Mouse (Mus musculus): Measurements from ENCODE around the gene Hist1h1b. TPM values are rescaled to one million over a fixed set of nuclear protein-coding genes. Genes with fewer than 3 reads are reported as not detected.
A peak's percentile ranks its signal among the peaks of the same experiment; 100 is the strongest.
"Not testable (repeated sequence)": the region's sequence is repeated elsewhere in the genome, so short reads cannot be mapped to it uniquely, and the experiment has no call there.

The Hist1h1b gene
- 100 to 1,000 TPM; 295 to 307 TPM for total RNA-seq (2021)

DNA sequence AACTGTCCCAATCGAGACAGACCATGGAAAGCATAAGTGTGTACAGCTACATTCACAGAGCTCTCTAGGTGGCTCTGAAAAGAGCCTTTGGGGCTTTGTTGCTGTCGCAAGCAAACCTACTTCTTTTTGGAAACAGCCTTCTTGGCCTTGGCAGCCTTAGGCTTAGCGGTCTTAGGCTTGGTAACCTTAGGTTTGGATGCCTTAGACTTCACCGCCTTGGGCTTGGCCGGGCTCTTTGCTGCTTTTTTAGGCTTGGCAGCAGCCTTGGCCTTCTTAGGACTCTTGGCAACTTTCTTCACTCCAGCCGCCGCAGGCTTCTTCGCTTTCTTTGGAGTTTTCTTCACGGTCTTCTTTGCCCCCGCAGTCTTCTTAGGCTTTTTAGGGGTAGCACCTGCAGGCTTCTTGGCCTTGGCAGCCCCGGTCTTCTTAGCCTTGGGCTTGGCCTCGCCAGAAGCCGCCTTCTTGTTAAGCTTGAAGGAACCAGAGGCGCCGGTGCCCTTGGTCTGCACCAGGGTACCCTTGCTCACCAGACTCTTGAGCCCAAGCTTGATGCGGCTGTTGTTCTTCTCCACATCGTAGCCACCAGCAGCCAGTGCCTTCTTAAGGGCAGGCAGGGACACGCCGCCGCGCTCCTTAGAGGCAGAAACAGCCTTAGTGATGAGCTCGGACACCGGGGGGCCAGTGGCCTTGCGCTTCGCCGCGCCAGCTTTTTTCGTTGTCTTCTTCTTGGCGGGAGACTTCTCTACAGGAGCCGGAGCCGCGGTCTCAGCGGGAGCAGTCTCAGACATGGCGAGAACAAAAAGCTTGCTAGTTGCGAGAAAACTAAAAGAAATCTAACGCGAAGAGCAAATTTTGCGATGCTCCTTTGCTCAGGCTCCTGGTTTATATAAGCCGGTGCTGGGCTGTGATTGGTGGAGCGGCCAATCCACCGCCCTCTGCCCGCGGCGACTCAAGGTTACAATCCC lies at the start of gene Hist1h1b:
Hist1h1b (minus strand) TSS at position 859 of the 965 bp plus-strand sequence.
- peak; percentile 72 for DNase-seq

DNA sequence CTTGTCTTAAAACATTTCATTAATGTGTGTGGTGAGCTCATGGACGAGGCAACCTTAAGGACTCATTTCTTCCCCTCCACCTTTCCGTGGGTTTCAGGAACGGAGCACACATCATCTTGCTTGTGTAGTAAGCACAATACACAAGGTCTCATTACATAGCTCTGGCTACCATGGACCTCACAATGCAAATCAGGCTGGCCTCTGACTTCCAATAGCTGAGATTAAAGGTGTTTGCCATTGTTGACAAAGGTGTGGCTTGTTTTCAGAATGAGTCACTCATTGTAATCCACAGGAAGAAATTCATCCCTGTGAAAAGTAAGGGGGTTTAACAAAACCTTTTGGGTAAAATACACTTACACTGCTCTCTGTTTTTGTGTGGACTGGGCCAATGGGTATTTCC lies 48.1 kb upstream of the Hist1h1b start:
- no peak for DNase-seq

DNA sequence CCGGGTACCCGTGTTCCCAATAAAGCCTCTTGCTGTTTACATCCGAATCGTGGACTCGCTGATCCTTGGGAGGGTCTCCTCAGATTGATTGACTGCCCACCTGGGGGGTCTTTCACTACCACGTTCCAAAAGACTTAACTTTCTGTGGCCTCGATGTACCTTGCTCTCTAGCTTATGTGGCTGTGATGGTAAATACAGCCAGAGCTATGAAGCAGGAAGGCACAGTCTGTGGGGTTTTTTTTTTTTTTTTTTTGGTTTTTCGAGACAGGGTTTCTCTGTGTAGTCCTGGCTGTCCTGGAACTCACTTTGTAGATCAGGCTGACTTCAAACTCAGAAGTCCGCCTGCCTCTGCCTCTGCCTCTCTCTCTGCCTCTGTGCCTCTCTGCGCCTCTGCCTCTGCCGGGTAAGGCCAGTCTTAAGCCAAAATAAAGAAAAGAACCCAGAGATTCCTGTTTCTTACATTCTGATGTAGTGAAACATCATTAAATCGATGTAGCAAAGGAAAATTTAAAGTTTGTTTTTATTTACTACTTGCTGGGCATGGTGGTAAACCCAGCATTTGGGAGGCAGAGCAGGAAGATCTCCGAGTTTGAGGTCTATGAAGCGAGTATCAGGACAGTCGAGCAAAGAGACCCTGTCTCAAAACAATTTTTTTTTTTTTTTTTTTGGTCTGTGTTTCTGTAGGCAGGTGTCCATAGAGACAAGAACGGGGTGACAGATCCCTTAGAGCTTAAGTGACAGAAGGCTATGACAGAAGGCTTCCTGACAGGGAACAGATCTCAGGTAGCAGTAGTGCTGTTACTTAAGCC lies 39.9 kb upstream of the Hist1h1b start:
- not testable (repeated sequence) for DNase-seq

DNA sequence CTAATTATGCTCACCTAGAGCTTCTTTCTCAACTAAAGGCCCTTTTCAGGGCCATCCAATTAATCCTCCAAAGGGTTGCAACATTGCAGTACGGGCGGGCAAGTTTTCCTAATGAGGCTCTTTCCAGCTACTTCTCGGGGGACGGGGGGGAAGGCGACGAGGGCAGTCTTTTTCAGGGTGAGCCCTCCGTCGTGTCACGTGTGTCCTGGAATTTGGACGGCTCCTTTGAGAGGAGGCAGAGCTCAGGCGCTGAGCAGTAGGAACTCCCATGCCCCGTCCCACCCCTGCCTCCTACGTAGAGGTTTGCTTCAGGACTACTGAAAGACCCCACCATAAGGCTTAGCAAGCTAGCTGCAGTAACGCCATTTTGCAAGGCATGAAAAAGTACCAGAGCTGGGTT lies 31.7 kb upstream of the Hist1h1b start:
- not testable (repeated sequence) for DNase-seq

DNA sequence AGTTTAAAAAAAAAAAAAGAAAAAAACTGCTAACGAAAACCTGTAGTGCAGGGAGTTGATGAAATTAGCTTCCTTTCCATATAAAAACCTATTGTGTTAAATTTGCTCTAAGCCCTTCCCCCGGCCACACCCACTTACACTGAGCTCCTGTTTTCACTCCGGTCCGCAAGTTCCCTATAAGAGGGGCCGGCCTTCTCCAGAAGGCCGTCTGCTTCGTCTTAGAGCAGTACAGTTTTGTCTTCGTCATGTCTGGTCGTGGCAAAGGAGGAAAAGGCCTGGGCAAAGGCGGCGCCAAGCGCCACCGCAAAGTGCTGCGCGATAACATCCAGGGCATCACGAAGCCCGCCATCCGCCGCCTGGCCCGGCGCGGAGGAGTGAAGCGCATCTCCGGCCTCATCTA lies 31.1 kb upstream of the Hist1h1b start, which contains the start of gene Hist1h4m:
Hist1h4m (plus strand) TSS at position 208 of the 400 bp plus-strand sequence.
- DNase-seq, result peak; percentile 21

DNA sequence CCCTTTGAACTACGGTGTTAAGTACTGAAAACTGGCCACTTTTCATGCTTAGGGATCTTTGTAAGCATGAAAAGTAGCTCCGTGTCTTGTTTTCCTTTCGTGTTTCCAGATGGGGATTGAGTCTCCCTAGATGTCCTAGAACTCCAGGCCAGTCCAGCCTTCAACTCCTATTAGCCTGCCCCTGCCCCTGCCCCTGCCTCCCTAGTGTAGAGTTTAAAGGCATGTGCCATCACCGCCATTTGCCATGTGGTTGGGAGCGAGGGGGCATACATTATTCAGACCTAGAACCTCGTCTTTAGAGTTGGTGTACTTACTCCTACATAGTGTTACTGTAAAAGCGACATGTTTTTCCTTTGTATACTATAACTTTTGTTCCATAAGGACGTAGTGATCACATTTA lies 30.6 kb upstream of the Hist1h1b start:
- not testable (repeated sequence) for DNase-seq

DNA sequence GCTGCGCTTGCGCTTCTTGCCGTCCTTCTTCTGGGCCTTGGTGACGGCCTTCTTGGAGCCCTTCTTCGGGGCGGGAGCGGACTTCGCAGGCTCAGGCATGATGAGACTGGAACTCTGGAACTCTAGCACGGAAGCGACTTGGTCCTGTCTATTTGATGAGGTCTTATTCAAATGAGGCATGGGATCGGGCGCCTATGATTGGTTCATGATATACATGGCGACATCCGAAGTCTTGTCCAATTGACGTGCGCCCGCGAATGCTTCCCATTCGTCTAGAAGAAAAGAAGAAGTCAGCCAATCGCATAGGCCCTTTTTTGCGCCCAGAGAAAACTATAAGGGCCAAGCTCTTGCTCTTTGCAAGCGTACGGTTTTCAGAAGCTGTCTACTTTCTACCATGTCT lies 29.6 kb upstream of the Hist1h1b start, which contains the start of the genes Hist1h2bq and Hist1h2ao:
Hist1h2bq (minus strand) TSS at position 125 of the 400 bp plus-strand sequence.
Hist1h2ao (plus strand) TSS at position 393 of the 400 bp plus-strand sequence.
- DNase-seq, result not testable (repeated sequence)

DNA sequence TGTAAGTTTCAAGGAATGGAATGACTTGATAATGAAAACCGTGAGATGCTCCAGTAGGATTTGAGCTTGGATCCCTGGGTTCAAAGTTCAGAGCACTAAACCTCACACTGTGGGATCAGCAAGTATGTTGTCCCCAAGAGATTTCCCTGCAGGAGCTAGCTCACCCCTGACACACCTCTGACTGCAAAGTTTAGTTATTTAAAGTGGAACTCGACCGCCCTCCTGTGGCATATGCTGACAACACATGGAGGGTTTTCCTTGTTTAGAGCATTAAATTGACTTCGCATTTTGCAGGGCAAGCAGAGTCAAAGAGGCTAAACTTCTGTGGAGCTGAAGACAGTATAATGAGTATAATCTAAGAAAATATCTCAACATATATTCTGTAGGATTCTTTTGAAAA lies 22.6 kb upstream of the Hist1h1b start:
- DNase-seq, result not testable (repeated sequence)

DNA sequence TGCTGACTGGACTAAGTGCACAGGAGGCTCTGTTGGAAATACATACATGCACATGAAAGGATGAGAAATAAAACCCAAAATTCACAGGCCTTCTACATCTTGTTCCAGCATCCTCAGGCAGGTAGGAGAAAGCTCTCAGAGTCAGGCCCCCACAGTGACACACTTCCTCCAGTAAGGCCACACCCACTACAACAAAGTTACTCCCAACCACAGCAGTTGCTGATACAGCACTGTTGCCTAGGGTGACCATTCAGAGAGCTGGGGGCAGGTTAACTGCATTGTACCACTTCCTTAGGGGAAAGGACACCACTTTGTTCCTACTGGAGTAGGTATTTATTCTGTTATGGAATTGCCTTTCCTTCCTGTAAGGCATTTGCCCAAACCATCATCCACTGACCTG lies 16.7 kb upstream of the Hist1h1b start:
- not testable (repeated sequence) for DNase-seq

DNA sequence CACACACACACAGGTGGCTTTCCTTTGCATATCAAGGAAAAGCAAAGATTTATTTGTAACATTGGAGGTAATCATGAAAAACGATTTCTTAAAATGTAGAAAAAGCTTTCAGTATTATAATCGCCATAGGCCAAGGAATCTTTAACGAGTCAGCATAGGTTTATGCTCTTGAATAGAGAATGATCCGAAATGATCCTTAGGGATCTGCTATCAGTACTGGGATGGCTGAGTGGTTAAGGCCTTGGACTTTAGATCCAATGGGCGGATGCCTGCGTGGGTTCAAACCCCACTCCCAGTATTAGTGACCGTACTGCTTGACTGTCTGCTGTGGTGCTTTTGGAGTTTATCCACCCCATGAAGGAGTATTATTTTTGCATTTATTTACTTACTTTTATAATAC lies 15.2 kb upstream of the Hist1h1b start:
- DNase-seq, result no peak

DNA sequence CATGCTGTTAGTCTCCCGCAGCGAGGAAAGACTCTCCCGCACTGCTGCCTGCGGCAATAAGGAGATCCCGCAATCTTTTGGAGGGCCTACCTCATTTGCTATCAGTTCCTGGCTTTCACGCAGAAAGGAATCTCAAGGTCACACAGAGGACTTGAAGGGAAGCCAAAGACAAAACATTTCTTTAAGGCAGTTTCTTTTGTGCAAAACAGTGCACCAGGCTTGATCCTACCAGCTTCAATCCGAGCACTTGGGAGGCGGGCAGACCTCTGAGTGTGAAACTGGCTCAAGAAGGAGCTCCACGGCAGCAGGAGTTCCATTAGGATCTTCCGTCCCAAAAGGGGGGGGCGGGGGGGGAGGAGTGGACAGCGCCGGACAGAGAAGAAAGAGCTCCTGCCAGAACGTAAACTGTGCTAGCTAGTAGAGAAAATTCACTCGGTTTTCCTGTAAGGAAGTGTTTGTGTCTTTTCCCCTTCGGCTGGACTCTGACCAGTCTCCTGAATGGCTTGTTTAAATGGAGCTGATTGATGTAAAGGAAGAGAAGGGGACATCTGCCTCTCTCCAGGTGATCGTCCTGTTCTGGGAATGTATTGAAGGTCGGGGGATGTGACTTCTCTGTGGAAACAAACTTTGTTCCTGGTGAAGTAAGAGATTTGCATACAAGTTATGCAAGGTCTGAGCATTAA lies 10.3 kb upstream of the Hist1h1b start:
- no peak for DNase-seq

DNA sequence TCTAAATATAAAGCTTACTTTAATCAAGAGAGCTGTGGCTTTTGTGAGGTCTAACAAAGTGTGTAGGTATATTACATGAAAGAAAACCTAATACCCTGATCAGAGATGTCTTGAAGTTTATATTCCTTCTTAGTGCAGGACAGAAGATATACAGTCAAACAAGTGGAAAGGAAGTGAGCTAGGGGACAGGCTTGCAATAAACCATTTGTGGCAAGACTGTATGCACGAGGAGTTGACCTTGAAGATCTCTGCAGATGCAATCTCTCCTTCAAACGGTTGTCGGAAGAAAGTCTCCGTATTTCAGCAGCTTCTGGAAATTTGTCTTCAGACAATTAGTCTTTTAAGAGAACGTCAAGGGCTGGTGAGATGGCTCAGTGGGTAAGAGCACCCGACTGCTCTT lies 9.5 kb upstream of the Hist1h1b start:
- no peak for DNase-seq

DNA sequence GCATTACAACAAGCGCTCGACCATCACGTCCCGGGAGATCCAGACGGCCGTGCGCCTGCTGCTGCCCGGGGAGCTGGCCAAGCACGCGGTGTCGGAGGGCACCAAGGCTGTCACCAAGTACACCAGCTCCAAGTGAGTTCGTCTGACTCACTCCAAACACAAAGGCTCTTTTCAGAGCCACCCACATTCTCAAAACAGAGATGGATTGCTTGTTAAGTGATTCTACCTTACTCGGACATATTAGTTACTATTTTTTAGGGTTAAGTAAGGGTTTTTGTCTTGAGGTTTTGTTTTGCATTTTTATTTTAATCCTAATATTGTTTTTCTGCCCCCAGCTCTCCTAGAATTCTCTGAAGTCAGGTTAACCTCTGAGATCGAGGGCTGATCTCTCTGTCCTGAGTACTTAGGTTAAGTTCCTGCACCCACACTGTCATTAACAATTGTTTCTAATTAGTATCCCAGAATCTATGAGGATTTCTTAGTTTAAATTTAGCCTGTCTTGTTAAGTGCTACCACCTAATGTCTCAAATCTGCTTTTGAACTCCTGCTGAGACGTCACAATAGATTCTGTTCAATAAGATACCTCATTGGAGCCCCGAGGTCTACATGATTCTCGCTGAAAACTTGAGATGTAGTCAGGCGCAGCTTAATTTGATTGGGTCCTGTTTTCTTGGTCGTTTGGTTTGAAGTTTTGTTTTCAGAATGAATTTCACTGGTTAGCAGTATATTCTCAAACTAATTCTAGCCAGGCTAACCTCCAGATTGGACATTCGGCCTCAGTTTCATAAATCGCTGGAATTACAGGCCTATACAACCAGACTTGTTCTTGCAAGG lies 7.6 kb upstream of the Hist1h1b start:
- DNase-seq, result no peak

DNA sequence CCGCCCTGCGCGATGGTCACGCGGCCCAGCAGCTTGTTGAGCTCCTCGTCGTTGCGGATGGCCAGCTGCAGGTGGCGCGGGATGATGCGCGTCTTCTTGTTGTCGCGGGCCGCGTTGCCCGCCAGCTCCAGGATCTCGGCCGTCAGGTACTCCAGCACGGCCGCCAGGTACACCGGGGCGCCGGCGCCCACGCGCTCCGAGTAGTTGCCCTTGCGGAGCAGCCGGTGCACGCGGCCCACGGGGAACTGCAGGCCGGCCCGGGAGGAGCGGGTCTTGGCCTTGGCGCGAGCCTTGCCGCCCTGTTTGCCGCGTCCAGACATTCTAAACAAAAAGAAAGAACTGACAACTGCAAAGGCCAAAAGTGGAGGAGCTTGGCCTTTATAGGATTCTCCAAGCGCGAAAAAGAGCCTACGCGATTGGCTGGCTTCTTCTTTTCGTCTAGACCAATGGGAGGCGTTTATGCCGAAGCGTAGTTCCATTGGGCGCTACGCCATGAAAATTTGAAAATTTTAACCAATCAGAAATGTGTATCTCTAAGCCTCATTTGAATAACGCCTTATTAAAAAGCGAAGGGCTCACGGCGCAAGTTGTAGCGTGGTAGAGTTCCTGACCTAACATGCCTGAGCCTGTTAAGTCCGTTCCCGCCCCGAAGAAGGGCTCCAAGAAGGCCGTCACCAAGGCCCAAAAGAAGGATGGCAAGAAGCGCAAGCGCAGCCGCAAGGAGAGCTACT lies 6.6 kb upstream of the Hist1h1b start, which contains the start of the genes Hist1h2an and Hist1h2bp:
Hist1h2an (minus strand) TSS at position 320 of the 731 bp plus-strand sequence.
Hist1h2bp (plus strand) TSS at position 563 of the 731 bp plus-strand sequence.
- peak; percentile 88 for DNase-seq

DNA sequence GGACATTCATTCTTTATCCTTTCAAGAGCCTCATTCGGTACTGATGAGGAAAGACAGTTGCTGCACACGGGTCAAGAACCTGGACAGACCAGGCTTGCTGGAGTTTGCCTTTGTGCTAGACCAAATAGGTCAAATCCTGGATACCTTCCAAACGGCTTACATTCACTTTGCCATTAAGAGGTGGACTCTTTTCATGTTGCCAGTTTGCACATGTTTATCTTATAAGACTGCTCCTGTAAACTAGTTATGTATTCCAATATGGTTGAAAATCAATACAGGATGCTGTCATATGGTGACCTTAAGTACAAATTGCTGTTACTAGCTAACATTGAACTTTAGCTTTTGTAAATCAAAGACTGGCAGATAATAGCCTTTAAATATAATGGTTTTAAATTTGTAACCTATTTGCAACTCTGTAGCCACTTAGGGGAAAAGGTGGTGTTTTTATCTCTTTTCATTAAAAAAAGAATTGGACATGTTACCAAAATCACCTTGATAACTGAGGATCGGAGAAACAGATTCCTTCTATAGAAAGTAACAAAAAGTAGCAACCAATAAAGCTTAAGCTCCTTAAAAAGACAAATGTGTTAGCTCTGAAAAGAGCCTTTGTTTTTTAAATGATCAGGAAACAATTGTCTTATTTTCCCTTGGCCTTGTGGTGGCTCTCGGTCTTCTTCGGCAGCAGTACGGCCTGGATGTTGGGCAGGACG lies 5.9 kb upstream of the Hist1h1b start:
- DNase-seq, result peak; percentile 14

DNA sequence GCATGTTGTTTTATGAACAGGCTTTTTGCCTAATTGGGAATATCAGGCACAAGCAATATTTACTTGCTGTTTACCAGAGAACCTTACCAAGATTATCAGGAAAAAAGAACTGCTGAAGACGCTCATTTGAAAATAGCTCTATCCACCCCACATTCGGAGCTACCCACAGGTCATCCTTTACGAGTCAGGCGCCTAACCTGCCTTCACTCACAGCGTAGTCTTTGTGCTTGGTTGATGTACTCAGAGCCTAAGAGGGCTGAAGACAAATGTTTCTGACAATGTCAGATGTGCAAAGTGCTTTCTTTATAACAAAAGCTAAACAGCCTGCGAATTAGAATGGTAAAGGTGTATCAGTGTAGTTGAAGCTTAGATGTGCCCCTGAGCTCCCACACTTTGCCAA lies 3.9 kb upstream of the Hist1h1b start:
- no peak for DNase-seq

DNA sequence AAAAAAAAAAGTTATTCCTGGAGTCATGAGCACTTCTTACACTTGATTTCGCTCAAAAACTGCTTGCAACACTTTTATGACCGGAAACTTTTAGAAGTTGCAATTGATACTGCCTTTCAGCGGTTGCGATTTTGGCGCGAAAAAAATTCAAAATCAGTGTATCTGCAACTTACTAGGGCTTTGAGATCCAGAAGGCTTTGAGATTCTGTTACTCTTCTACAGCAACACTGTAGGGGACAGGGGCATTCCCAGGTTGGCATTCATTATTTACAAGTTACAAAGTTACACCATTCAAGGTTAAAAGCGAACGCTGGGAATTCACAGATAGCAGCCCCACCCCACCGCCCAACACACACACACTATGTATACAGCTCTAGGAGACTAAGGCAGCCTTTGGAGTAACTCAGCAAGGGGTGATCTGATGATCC lies 3.3 kb upstream of the Hist1h1b start:
- peak; percentile 23 for DNase-seq

DNA sequence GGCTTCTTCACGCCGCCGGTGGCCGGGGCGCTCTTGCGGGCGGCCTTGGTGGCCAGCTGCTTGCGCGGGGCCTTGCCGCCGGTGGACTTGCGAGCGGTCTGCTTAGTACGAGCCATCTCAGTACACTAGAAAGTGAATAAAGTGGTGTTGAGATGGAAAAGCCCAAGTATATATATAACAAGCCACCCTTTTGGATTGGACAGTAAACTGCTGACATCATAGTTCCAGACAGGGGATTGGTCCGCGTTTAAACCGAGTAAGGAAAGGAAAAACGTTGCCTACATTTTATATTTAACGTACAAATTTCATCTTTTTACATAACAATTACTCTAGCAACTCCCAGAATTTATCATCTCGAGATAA lies 2.8 kb upstream of the Hist1h1b start, which contains the start of gene Hist1h3i:
Hist1h3i (minus strand) TSS at position 116 of the 363 bp plus-strand sequence.
- DNase-seq, result peak; percentile 55

Measured in heart, postnatal 4 days (tissue).